Mouse (Mus musculus) CH12.LX (cell line): ENCODE measurements around the gene Rreb1.

Experiments
- CTCF ChIP-seq, 2 experiments: IDR thresholded peaks in 1 of 2; conservative IDR thresholded peaks in 1 of 2; 2 replicates each; pipeline ENCODE4 v1.5.1; 2011 to 2012; ENCODE audit warnings: low read depth in 2 of 2, low read length in 2 of 2, improper control_type of control experiment in 1 of 2, inconsistent platforms in 1 of 2, mild to moderate bottlenecking in 1 of 2, moderate library complexity in 1 of 2
- IRF4 ChIP-seq: IDR thresholded peaks from 2 replicates; pipeline ENCODE4 v1.6.1; 2014; ENCODE audit warnings: low read depth, mild to moderate bottlenecking, inconsistent platforms, low read length, improper control_type of control experiment
- MAFK ChIP-seq: IDR thresholded peaks from 2 replicates; pipeline ENCODE4 v1.6.1; 2011; ENCODE audit warnings: low read length, improper control_type of control experiment; ENCODE audit not compliant: insufficient replicate concordance
- MEF2A ChIP-seq: IDR thresholded peaks from 2 replicates; pipeline ENCODE4 v1.6.1; 2014; ENCODE audit warnings: low read depth, mild to moderate bottlenecking, inconsistent platforms, low read length, improper control_type of control experiment, borderline replicate concordance
- NRF1 ChIP-seq: IDR thresholded peaks from 2 replicates; pipeline ENCODE4 v1.6.1; 2014; ENCODE audit warnings: low read depth, mild to moderate bottlenecking, inconsistent platforms, low read length, improper control_type of control experiment, moderate library complexity
- PAX5 ChIP-seq: IDR thresholded peaks from 2 replicates; pipeline ENCODE4 v1.6.1; 2012; ENCODE audit warnings: low read length, inconsistent platforms, mixed read lengths
- POLR2A ChIP-seq: IDR thresholded peaks from 2 replicates; pipeline ENCODE4 v1.6.1; 2011; ENCODE audit warnings: low read depth, mild to moderate bottlenecking, improper control_type of control experiment, low read length
- ZC3H11A ChIP-seq: IDR thresholded peaks from 2 replicates; pipeline ENCODE4 v1.6.1; 2012; ENCODE audit warnings: low read depth, mild to moderate bottlenecking, inconsistent platforms, low read length, improper control_type of control experiment
- ZKSCAN1 ChIP-seq: IDR thresholded peaks from 2 replicates; pipeline ENCODE4 v1.6.1; 2012; ENCODE audit warnings: low read depth, inconsistent platforms, low read length, improper control_type of control experiment, borderline replicate concordance
- ZMIZ1 ChIP-seq: IDR thresholded peaks from 2 replicates; pipeline ENCODE4 v1.6.1; 2012; ENCODE audit warnings: low read depth, mild to moderate bottlenecking, inconsistent platforms, low read length, improper control_type of control experiment

GRCm38 (mm10) chr13:37898772-37899171, 120.6 kb downstream of the Rreb1 start:
- TF ChIP-seq CTCF (conservative IDR thresholded peaks at IDR 0.05 in 1 of 2, IDR thresholded peaks at IDR 0.05 in 1 of 2; ENCODE audit: low read depth in 2 of 2, low read length in 2 of 2) (no peak), NRF1 (no peak), IRF4 (no peak), ZC3H11A (no peak), ZMIZ1 (no peak), POLR2A (no peak), ZKSCAN1 (no peak), MAFK (no peak), MEF2A (no peak), PAX5 (no peak)
